Mouse (Mus musculus) kidney, postnatal 14 days (tissue): ENCODE data around the gene Gm20388.

Experiments used
- DNase-seq: peaks from one replicate; pipeline ENCODE4 v3.0.0; 2022; ENCODE audit warnings: mixed read lengths

The Gm20388 gene

DNA sequence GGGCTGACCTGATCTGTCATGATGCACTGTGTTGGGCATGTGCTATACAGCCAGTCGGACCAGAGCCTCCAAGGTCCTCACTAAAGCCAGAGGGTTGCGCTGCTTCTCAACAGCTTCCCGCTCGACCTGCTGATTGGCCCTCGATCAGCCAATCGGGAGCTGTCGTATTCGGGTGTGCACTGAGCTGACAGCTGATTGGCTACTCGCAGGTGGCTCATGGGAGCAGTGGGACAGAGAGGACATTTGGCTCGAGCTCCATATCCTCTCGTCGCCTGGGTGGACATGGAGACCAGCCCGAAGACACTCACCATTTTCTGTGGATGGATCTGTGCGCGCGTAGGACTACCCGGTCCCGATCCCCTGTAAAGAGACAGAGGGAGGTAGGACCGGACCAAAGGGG, 1631.2 kb downstream of the Gm20388 start:
- DNase-seq = no peak

DNA sequence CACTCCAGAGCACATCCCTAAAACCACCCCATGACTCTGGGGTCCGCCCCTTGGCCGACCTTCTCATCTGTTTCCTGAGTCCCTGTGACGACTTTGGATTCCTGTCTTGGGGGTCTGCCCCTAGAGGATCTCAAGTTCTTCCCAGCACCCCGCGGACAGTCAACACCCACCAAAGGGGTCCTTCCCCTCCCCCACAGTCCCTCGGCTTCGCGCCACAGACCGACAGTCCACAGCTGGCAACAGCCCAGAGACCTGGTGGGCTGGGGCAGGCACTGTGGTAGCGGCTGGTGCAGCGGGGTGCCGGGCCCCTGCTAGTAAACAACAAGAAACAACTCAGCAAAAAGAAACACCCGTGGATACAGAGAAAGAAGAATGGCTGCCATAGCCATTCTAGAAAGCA, 1632.3 kb downstream of the Gm20388 start:
- DNase-seq = no peak

DNA sequence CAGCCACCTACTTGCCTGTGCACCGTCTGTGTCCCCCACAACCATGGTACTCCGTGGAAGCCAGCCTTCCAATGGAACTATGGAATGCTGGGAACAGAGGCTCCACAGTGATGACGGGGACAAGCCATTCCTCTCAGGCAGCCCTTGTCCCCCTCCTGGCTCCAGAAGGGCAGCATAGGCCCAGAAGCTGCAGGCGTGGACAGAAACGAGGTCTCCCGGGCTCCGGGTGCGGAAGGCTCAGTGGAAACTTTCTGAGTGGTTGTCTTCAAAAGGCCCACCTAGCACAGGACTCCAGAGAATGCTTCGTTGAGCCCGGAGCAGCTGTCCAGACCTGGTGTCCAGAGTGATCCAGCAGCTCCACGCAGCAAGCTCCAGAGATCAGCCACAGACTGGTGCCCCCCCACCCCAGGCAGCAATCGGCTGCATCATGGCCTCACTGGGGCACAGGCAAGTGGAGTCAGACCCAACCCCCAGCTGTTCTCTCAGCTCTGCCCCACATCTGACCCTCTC, 1633.7 kb downstream of the Gm20388 start, which contains the start of gene 1700018B08Rik:
TSS of gene 1700018B08Rik (minus strand) at position 45 of the 510 bp plus-strand sequence.
- no peak for DNase-seq

DNA sequence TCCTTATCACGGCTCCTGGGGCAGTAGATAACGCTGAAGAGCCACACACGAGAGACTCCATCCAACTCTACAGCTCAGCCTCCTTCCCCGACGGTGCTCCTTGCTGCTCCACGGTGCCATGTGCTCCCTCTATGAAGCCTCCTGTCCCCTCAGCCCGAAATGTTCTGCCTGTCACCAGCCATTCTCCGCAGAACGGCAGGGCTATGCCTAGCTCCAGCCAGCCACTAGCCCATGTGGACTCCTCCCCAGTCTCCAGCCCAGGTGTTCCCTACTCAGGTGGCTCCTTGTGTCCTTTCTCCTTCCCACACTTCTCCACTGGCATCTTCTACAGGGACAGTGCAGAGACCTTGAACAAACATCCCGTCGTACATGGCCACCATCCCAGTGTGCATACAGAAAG, 1634.3 kb downstream of the Gm20388 start:
- no peak for DNase-seq

DNA sequence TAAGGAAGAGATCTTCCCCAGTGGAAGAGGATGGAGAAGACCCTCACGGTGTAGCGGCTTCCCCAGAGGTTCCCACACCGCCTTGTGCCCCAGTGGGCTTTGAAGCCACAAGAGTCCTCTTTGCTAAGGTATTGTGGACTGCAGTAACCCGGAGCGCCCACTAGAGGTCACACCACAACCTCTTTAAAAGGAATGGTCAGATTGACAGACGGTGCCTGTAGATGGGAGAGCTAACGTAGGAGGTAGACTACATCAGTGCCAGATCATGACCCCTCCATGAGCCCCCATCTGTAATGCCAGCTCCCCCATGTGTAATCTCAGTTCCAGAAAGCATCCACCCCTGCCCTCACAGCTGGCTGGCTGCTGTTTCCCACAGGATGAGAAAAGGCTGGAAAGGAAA, 1636.5 kb downstream of the Gm20388 start:
- peak; percentile 80 for DNase-seq

DNA sequence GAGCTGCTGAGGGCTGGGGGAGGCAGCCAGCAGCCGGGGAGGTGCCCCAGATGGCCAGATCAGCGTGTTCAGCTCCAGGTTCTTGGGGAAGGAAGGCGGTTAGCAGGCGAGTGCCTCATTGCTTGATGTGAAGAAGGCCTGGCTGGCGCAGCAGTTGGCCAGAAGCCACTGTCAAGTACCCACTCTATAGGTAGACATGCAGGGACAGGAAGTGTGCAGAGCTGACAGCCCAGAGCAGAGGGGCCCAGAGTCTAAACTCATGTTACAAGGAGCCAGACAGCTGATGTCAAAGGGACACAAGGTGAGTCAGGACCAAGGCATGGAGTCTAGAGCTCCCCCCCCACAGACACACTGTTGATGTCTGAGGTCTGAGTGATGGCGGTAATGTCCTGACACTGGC, 1639.4 kb downstream of the Gm20388 start:
- DNase-seq = no peak

GRCm38 (mm10) chr8:121551065-121551985, 1640.7 kb downstream of the Gm20388 start:
- no peak for DNase-seq

- DNase-seq = no peak
Measured at GRCm38 (mm10) chr8:121552506-121552905, 1641.9 kb downstream of the Gm20388 start.

DNA sequence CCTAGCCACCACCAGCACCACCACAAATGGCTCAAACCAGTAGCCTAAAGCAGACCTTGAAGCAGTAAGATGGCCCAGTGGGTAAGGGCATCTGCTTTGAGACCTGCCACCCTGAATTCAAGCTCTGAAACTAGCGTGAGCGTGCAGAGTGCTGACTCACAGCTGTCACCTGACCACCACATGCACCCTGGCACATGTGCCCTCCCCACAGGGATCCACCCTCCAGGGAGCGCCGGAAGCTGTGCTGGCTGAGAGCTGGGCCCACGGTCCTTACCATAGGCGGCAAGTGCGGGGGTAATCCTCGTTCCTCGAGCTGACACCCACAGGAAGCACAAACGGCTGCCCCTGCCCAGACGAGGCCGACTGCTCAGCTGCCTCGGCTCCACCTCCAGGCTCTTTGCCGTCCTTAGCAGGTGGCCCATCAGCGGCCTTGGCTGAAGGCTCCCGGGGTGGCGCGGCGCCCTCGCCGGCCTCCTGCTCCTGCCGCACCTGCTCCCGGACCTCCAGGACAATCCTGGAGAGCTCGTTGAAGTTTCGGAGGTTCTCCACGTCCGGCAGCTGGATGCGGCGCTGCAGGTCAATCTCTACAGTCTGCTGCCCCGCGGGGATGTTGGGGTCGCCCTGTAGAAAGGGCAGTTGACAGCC, 1643.3 kb downstream of the Gm20388 start:
- DNase-seq = no peak

- DNase-seq = no peak
Measured at GRCm38 (mm10) chr8:121557746-121558145, 1647.1 kb downstream of the Gm20388 start.

DNA sequence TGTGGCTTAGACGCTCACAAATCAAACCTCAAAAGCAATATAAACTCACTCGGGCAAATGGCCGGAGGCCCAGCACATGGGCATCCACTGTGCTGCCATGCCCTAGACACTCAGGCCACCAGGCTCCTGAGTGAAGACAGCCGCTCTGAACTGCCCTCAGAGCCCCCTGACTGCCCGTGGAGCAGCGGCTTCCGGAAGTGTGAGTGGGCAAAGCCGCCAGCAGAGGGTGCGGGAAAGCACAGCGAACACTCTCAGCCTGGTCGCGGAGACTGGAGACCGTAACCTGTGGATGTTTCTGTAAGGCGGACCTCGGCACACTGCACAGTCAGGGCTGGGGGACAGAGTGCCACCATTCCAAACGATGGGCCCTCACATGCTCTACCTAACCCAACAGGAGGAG, 1647.9 kb downstream of the Gm20388 start:
- DNase-seq = no peak

DNA sequence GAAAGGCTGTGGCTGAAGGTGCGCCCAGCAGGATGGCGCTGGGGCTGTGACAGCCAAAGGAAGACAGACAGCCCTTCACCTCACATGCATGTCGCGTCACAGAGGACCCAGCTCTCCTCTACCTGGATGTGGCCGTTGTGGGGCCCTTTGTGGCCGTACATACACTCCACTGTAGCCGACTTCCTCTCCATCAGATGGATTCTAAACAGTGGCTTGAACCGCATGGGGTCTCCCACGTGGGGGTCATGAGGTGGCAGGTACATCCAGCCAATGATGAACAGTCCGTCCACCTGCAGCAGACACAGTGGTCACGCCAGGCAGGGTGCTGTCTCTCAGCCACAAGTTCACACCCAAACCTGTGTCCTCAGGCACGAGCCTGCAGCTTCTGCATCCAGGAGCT, 1649.2 kb downstream of the Gm20388 start:
- no peak for DNase-seq

- DNase-seq = no peak
Measured at GRCm38 (mm10) chr8:121560432-121561100, 1649.9 kb downstream of the Gm20388 start.

GRCm38 (mm10) chr8:121561636-121562345, 1651.2 kb downstream of the Gm20388 start:
- DNase-seq = peak; percentile 40

GRCm38 (mm10) chr8:121562941-121563351, 1652.3 kb downstream of the Gm20388 start:
- peak; percentile 20 for DNase-seq

DNA sequence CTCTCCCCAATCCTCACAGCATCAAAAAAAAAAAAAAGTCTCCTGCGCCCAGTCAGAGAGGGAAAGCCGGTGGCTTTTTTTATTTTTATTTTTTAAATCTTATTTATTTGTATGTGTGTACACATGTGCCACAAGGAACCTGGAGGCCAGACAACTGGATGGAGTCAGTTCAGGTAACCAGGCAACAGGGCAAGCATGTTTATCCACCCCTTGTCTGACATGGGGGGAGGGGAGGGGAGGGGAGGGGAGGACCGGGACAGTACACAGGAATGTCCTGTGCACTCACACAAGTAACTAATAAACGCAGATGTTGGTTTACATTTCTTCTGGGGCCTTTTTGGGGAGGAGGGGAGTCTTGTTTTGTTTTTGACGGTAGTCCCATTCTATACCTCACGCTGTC, 1653.1 kb downstream of the Gm20388 start:
- DNase-seq = no peak

GRCm38 (mm10) chr8:121568321-121568720, 1657.7 kb downstream of the Gm20388 start:
- DNase-seq = no peak

DNA sequence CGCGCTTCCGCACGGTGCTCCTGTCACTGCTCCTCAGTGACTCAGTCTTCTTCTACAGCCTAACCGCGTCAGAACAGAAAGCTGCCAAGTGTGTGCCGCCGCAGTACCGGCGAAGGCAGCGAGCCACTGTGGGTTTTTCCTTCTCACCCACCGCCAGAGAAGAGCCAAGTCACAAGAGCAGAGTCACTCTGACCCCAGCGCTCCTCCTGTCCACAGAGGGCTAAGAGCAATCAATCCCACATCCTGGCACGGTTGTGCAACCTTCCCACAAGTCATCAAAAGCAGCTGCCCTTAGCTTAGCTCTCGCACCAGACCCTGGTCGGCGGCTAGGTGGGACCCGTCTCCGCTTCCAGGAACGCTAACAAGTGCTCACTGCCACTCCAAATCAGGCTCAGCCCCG, 1659.7 kb downstream of the Gm20388 start:
- no peak for DNase-seq

DNA sequence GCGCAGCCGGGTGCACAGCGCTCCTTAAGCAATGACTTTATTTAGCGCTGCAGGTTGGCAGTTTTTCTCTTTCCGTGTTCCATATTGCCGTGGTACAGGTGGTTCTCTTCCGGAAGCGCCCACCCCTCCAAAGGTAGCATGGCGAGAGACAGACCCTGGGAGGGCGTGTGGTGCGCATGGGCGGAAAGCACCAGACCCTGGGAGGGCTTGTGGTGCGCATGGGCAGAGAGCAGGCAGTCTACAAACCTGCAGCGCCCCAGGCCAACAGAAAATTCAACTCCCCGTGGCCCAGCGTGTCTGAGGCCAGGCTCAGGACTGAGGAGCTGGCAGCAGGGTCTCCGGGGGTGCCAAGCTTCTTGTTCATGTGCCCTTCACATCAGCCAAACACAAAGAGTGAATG, 1660.2 kb downstream of the Gm20388 start:
- DNase-seq = no peak

DNA sequence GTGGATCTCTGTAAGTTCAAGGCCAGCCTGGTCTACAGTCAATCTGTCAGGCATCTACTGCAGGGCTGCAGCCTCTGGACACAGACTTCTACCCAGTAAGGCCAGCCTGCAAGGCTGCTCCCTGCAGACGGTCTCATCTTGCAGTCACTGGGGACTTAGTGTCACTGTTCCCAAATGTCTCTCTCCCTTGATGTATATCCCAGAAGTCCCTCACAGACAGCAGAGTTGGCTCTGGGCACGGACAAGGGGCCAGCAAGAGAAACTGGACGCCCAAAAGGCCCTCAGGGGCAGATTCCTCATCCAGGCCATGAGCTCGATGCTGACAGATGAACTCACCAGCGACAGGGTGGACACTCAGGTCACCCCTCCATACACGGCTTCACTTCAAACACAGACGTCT, 1661.5 kb downstream of the Gm20388 start:
- no peak for DNase-seq

DNA sequence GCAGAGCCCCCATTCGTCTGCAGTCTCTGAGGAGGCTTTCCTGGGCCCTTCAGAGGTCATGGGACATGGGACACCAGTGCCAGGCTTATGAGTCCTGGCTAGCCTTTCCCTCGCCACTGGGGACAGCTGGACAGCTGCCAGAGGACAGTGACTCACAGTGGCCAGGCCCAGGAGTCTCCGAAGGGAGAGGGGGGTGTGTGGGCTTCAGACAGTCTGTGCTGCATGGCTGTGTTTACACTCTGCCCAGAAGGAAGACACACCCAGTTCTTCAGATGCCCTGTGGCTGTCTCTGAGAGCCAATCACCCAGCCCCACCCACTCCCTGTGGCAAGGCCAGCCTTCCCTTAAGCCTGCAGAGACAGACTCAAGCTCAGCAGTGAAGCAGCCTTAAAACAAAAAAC, 1662.6 kb downstream of the Gm20388 start:
- peak; percentile 52 for DNase-seq

DNA sequence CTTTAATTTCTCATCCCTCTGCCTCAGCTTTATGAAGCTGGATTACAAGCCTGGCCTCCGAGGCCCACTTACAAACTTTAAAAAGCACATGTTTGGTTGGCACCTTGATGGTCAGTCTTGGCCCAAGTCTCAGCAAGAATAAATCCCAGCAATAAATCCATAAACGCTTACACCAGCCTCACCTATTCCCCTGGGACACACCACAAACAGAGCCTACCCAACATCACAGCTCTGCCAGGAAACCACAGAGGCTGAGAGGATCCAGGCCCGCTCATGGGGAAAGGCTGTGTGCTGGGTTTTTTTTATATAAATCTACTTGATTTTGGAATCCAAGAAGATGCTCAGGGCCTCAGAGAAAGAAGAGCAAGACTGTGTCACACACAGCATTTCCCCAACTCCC, 1665.0 kb downstream of the Gm20388 start:
- DNase-seq = no peak
